Mouse (Mus musculus) urinary bladder, postnatal 36 days (tissue): ENCODE results near the gene Prr19.
A peak's percentile ranks its signal among the peaks of the same experiment; 100 is the strongest.
"Not testable (repeated sequence)": the region's sequence is repeated elsewhere in the genome, so short reads cannot be mapped to it uniquely, and the experiment has no call there.

Source experiments
- DNase-seq, 2 experiments: peaks; one replicate each; pipeline ENCODE4 v3.0.0; 2022; ENCODE audit warnings: low spot score in 2 of 2, mixed read lengths in 1 of 2

The Prr19 gene

DNA sequence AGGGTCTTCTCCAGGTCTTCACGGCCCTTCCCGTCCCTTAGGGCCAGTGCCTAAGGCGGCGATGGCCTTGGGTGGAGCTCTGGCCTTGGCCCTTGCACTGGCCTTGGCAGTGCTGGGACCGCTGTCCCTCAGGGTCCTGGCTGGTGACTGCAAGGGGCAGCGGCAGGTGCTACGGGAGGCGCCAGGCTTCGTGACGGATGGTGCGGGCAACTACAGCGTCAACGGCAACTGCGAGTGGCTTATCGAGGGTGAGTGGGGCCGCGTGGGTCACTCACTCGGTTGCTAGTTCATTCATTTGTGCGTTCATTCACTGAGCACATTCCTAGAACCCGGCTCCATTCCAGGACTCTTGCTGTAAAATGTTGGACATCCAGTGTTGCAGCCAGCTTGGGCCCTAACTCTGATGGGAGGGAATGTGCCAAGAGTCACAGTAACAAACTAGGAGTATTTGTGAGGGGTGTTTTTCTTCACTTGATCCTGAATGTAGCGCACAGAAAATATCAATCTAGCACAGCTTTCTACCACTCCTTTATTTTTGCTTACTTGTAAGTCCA is 16.3 kb downstream of the Prr19 start:
- DNase-seq = no peak

DNA sequence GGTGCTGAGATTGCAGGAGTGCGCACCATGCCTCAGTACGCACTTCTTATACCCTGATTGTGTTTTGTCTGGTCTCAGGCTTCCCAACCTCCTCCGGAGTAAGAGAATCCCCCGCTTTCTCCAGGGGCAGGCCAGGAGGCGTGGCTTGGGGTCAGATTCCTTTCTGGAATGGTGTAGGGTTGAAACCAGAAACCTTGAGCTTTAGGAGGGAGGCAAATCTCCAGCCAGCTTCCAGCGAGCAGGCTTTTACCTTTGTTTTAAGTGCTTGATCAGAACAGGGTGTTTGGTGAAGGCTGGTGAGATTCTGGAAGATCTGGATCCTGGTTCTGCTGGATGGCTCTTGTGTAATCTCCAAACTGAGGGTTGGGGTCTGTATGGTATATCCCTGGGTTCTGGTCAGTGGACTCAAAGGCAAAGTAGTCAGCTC is 20.9 kb downstream of the Prr19 start:
- DNase-seq = peak in 1 of 2 experiments; percentile 47

- no peak for DNase-seq
Measured at GRCm38 (mm10) chr7:25323219-25323618, 22.0 kb downstream of the Prr19 start.

GRCm38 (mm10) chr7:25325431-25325830 is 24.2 kb downstream of the Prr19 start:
- DNase-seq = not testable (repeated sequence)

- no peak for DNase-seq
Measured at GRCm38 (mm10) chr7:25326233-25326632, 25.0 kb downstream of the Prr19 start.

DNA sequence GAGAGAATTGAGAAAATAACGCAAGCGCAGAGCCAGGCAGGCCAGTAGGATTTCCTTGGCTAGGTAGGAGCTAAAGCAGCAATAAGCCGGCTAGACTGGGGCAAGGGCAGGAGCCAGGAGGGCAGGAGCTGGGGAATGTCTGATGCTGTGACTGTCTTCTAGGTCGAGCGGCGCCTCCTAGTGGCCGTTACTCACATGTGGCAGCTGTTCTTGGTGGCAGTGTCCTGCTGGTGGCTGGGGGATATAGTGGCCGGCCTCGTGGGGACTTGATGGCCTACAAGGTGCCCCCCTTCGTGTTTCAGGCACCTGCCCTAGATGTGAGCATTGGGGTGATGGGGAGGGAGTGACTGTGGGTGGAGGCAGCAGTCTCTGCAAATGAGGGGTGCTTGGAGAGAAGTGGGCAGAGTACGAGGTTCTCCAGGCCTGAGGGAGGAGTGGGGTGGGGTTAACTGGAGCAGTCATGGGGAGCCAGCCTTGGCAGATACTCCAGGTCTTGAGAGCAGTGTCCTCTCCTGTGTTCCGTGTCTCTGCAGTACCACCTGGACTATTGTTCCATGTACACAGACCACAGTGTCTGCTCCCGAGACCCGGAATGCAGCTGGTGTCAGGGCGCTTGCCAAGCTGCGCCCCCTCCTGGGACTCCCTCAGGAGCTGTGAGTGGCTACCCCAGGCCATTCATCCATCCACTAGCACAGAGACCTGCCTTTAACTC is 32.5 kb downstream of the Prr19 start:
- peak; percentile 44 to 70 for DNase-seq

DNA sequence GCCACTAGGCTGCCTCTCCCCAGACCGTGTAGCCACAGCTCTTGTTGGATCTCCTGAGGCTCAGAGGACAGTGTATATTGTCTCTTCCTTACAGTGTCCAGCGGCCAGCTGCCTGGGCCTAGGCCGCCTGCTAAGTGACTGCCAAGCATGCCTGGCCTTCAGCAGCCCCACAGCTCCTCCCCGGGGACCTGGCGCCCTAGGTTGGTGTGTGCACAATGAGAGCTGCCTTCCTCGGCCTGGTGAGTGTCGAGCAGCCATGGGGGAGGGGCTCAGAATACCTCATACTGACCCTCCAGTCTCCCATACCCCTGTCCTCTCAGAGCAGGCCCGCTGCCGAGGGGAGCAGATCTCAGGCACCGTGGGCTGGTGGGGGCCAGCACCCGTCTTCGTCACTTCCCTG is 33.3 kb downstream of the Prr19 start:
- no peak for DNase-seq

DNA sequence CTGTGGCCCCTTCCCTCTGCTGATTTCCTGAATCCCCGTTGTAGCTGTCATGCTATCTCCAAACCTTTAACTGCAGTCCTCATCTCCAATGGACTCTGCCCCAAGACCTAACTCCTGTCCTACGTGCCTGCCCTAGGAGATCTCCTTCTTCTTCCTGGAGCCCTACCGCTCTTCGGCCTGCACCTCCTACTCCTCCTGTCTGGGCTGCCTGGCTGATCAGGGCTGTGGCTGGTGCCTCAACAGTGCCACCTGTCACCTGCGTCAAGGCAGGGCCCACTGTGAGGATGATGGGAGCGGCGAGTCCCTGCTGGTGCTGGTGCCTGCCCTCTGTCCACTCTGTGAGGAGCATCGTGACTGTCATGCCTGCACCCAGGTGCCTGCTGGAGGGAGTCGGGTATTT is 38.1 kb downstream of the Prr19 start:
- DNase-seq = no peak

- DNase-seq = no peak
Measured at GRCm38 (mm10) chr7:25341000-25341784, 40.0 kb downstream of the Prr19 start.

GRCm38 (mm10) chr7:25348861-25349260 is 47.6 kb downstream of the Prr19 start:
- DNase-seq = no peak
